Mouse (Mus musculus) CH12.LX (cell line): Measurements from ENCODE around the gene Primpol.

Source experiments
- CHD1 ChIP-seq: IDR thresholded peaks from 2 replicates; pipeline ENCODE4 v1.6.1; 2012; ENCODE audit warnings: low read depth, low read length, improper control_type of control experiment, inconsistent platforms
- CTCF ChIP-seq, 2 experiments: IDR thresholded peaks in 1 of 2; conservative IDR thresholded peaks in 1 of 2; 2 replicates each; pipeline ENCODE4 v1.5.1; 2011 to 2012; ENCODE audit warnings: low read depth in 2 of 2, low read length in 2 of 2, improper control_type of control experiment in 1 of 2, inconsistent platforms in 1 of 2, mild to moderate bottlenecking in 1 of 2, moderate library complexity in 1 of 2
- ELF1 ChIP-seq: IDR thresholded peaks from 2 replicates; pipeline ENCODE4 v1.6.1; 2014; ENCODE audit warnings: low read depth, mild to moderate bottlenecking, inconsistent platforms, low read length, improper control_type of control experiment
- EP300 ChIP-seq: IDR thresholded peaks from 2 replicates; pipeline ENCODE4 v1.6.1; 2011; ENCODE audit warnings: low read length, improper control_type of control experiment
- MAFK ChIP-seq: IDR thresholded peaks from 2 replicates; pipeline ENCODE4 v1.6.1; 2011; ENCODE audit warnings: low read length, improper control_type of control experiment; ENCODE audit not compliant: insufficient replicate concordance
- POLR2A ChIP-seq: IDR thresholded peaks from 2 replicates; pipeline ENCODE4 v1.6.1; 2011; ENCODE audit warnings: low read depth, mild to moderate bottlenecking, improper control_type of control experiment, low read length
- ZC3H11A ChIP-seq: IDR thresholded peaks from 2 replicates; pipeline ENCODE4 v1.6.1; 2012; ENCODE audit warnings: low read depth, mild to moderate bottlenecking, inconsistent platforms, low read length, improper control_type of control experiment

GRCm38 (mm10) chr8:46587911-46588310 lies 29.1 kb downstream of the Primpol start:
- TF ChIP-seq EP300 (no peak), POLR2A (no peak), CHD1 (no peak), CTCF (conservative IDR thresholded peaks at IDR 0.05 in 1 of 2, IDR thresholded peaks at IDR 0.05 in 1 of 2; ENCODE audit: low read depth in 2 of 2, low read length in 2 of 2) (no peak), ZC3H11A (no peak), ELF1 (no peak), MAFK (no peak)
